Comparison of ENCODE assay signal across 9 mouse cellular contexts in genomic region chr14:122464351-122464762, GRCm38 (mm10). TPM values are rescaled to one million over a fixed set of nuclear protein-coding genes. Genes with fewer than 3 reads are reported as not detected.
DNase-seq lines count a peak whose midpoint lies in the region; ATAC-seq and TF ChIP-seq lines count a peak whose summit lies in the region.
"Had no signal": no experiment of that assay in that cellular context is flagged by ENCODE, and none has a peak within 500 bp of the region (broad histone marks: within the 10 kb centered on the region; RNA-seq: fewer than 3 reads in every experiment).

No protein-coding gene starts in this region.

- in situ Hi-C loops in CH12.LX (cut with MboI; ENCODE audit: low pct_ligation_motif_present, low pct_unique_long_range_greater_than_20kb, low sequenced_read_pairs): no loop called here

- peaks cover 0 to 14% of the 10 kb centered on the region in 2 experiments; a peak in 1 of 4 replicates for H3K4me1 ChIP-seq in CH12.LX (ENCODE audit: control insufficient read depth in 1 of 2, insufficient read depth in 2 of 2)
- 0 out of 2 replicates have a peak, but pooled peaks cover 5% of the 10 kb centered on the region for H3K4me1 ChIP-seq in forebrain, postnatal 0 days (ENCODE audit: insufficient read depth)
- no peaks in the 10 kb centered on the region for H3K4me1 ChIP-seq in liver, embryonic 14.5 days (replicated peaks; ENCODE audit: control insufficient read depth in 2 of 2, insufficient read depth in 2 of 2, low read length in 1 of 2)

- no peak for DNase-seq in gastrocnemius, adult 2 months
- DNase-seq in gastrocnemius, postnatal 10 days: no peak
- no peak for DNase-seq in CH12.LX (ENCODE audit: extremely low read depth)
- DNase-seq in forebrain, postnatal 0 days: no peak
- no peak for DNase-seq in liver, embryonic 14.5 days (ENCODE audit: low read depth in 3 of 3, low spot score in 3 of 3)
- DNase-seq in left cerebral cortex, adult 18-20 months (ENCODE audit: low spot score in 2 of 2): no peak
- no peak for DNase-seq in spleen, postnatal 14 days (ENCODE audit: low spot score in 2 of 2)

- intact Hi-C loops in gastrocnemius, adult 2 months (cut with DNase I): no loop called here

- no peak for TF ChIP-seq RAD21 in CH12.LX (IDR thresholded peaks at IDR 0.05; ENCODE audit: low read depth, low read length)

- no peak for TF ChIP-seq CTCF in gastrocnemius, adult 2 months (IDR thresholded peaks at IDR 0.05)
- TF ChIP-seq CTCF in CH12.LX (conservative IDR thresholded peaks at IDR 0.05 in 1 of 2, IDR thresholded peaks at IDR 0.05 in 1 of 2; ENCODE audit: low read depth in 2 of 2, low read length in 2 of 2): no peak
- TF ChIP-seq CTCF in forebrain, postnatal 0 days (IDR thresholded peaks at IDR 0.05; ENCODE audit: low read depth): no peak
- no peak for TF ChIP-seq CTCF in liver, embryonic 14.5 days (IDR thresholded peaks at IDR 0.05; ENCODE audit: low read depth)

- WGBS in forebrain, postnatal 0 days: 1% methylated on average over 39 of the region's 62 CpGs
- WGBS in liver, embryonic 14.5 days (ENCODE audit: insufficient replicate concordance): under 1% methylated on average over 51 of the region's 62 CpGs

- ATAC-seq in forebrain, postnatal 0 days: peak; percentile 25; the same call in 1 of the 2 replicates
- 0 out of 2 replicates have a peak, but pooled peaks have one; percentile 13 for ATAC-seq in liver, embryonic 14.5 days (ENCODE audit: insufficient read depth)
- no peak for ATAC-seq in cerebellum, adult (ENCODE audit: insufficient number of reproducible peaks, low FRiP score, low TSS enrichment)

- dilution Hi-C loops in CH12.LX (cut with MboI; ENCODE audit: extremely low pct_ligation_motif_present, extremely low pct_unique_long_range_greater_than_20kb, low sequenced_read_pairs): no loop called here

- no peak for TF ChIP-seq EP300 in CH12.LX (IDR thresholded peaks at IDR 0.05; ENCODE audit: low read length)
- TF ChIP-seq EP300 in liver, embryonic 14.5 days (IDR thresholded peaks at IDR 0.05; ENCODE audit: low read depth): no peak

- H3K9ac ChIP-seq in CH12.LX (ENCODE audit: insufficient read depth, low read depth): peak overlapping the region; percentile 34; the same call in 1 of the 2 replicates
- H3K9ac ChIP-seq in forebrain, postnatal 0 days: peak overlapping the region; percentile 50
- H3K9ac ChIP-seq in liver, embryonic 14.5 days (replicated peaks): no peak overlapping the region

- no peaks in the 10 kb centered on the region; the same call in 1 of the 2 replicates for H3K79me2 ChIP-seq in CH12.LX (replicated peaks; ENCODE audit: control insufficient read depth, extremely low read depth, insufficient read depth, poor library complexity, severe bottlenecking)

- no peak overlapping the region for H3K27ac ChIP-seq in gastrocnemius, adult 2 months
- peak overlapping the region; percentile 23; the same call in 1 of the 2 replicates for H3K27ac ChIP-seq in CH12.LX (ENCODE audit: insufficient read depth, low read depth)
- H3K27ac ChIP-seq in forebrain, postnatal 0 days (ENCODE audit: low read depth, low read length): peak overlapping the region; percentile 81
- no peak overlapping the region for H3K27ac ChIP-seq in liver, embryonic 14.5 days

- no peaks in the 10 kb centered on the region for H3K27me3 ChIP-seq in CH12.LX (replicated peaks)
- peaks cover 66% of the 10 kb centered on the region for H3K27me3 ChIP-seq in forebrain, postnatal 0 days (ENCODE audit: insufficient read depth, low read length)
- H3K27me3 ChIP-seq in liver, embryonic 14.5 days (ENCODE audit: control insufficient read depth, insufficient read depth, low read length): peaks cover 79% of the 10 kb centered on the region

- H3K4me3 ChIP-seq in gastrocnemius, adult 2 months: peak overlapping the region; percentile 74
- peak overlapping the region; percentile 40 to 75 (median 68) for H3K4me3 ChIP-seq in CH12.LX (replicated peaks in 1 of 3; ENCODE audit: low read depth in 2 of 3, low read length in 2 of 3, poor library complexity in 1 of 3)
- peak overlapping the region; percentile 48 for H3K4me3 ChIP-seq in forebrain, postnatal 0 days (ENCODE audit: low read depth, low read length)
- H3K4me3 ChIP-seq in liver, embryonic 14.5 days (ENCODE audit: insufficient read depth in 1 of 2, low read depth in 2 of 2, low read length in 2 of 2): peak overlapping the region; percentile 8 to 46; a peak in 3 of 4 replicates

- no peak for TF ChIP-seq POLR2A in CH12.LX (IDR thresholded peaks at IDR 0.05; ENCODE audit: low read depth, low read length)

- 0 out of 2 replicates have a peak overlapping the region, but pooled peaks have one; percentile 1 for H3K4me2 ChIP-seq in CH12.LX (ENCODE audit: insufficient read depth, low read depth, poor library complexity, severe bottlenecking)
- H3K4me2 ChIP-seq in forebrain, postnatal 0 days (ENCODE audit: low read depth): peak overlapping the region; percentile 69
- peak overlapping the region; percentile 56 for H3K4me2 ChIP-seq in liver, embryonic 14.5 days (ENCODE audit: low read depth)

- H3K36me3 ChIP-seq in CH12.LX (replicated peaks in 1 of 2; ENCODE audit: control insufficient read depth in 1 of 2, insufficient read depth in 1 of 2, low read length in 1 of 2): peaks cover 0 to 5% of the 10 kb centered on the region in 2 experiments
- H3K36me3 ChIP-seq in forebrain, postnatal 0 days (ENCODE audit: insufficient read depth): no peaks in the 10 kb centered on the region
- H3K36me3 ChIP-seq in liver, embryonic 14.5 days (replicated peaks; ENCODE audit: control insufficient read depth, insufficient read depth, low read depth): no peaks in the 10 kb centered on the region

- peaks cover 6% of the 10 kb centered on the region for H3K9me3 ChIP-seq in CH12.LX (replicated peaks; ENCODE audit: low read length)
- H3K9me3 ChIP-seq in forebrain, postnatal 0 days (ENCODE audit: low read length): no peaks in the 10 kb centered on the region
- no peaks in the 10 kb centered on the region for H3K9me3 ChIP-seq in liver, embryonic 14.5 days (ENCODE audit: control insufficient read depth, low read length)

TF ChIP-seq in CH12.LX, 34 proteins besides CTCF, POLR2A, EP300 and RAD21 (continues in another document):
- TF ChIP-seq UBTF (IDR thresholded peaks at IDR 0.05; ENCODE audit: low read depth, low read length) (no peak), TCF12 (IDR thresholded peaks at IDR 0.05; ENCODE audit: low read depth, low read length) (no peak), MYC (IDR thresholded peaks at IDR 0.05; ENCODE audit: low read depth, low read length) (no peak), E2F4 (IDR thresholded peaks at IDR 0.05; ENCODE audit: insufficient replicate concordance, low read depth, low read length) (no peak), JUND (conservative IDR thresholded peaks at IDR 0.05; ENCODE audit: low read depth, low read length) (no peak), ZNF384 (IDR thresholded peaks at IDR 0.05; ENCODE audit: low read depth, low read length) (no peak), ZC3H11A (IDR thresholded peaks at IDR 0.05; ENCODE audit: low read depth, low read length) (no peak), ETS1 (conservative IDR thresholded peaks at IDR 0.05; ENCODE audit: low read depth, low read length) (no peak), CHD2 (IDR thresholded peaks at IDR 0.05; ENCODE audit: low read length) (no peak), SMC3 (IDR thresholded peaks at IDR 0.05; ENCODE audit: low read depth, low read length) (no peak), PAX5 (IDR thresholded peaks at IDR 0.05; ENCODE audit: low read length) (no peak), IRF4 (IDR thresholded peaks at IDR 0.05; ENCODE audit: low read depth, low read length) (no peak)

RNA-seq across cellular contexts. Expression of gene Zic5, which starts 1.1 kb away (rescaled TPM):
- total RNA-seq in gastrocnemius, adult 2 months (2021): not detected
- total RNA-seq in gastrocnemius, postnatal 10 days (2021): not detected
- total RNA-seq in CH12.LX (2012; rRNA removed) (1.5 and 2.6 TPM in 2 replicates), CH12.LX (2014; rRNA removed) (1.3 and 2.0 TPM in 2 replicates)
- 8.1 and 9.1 TPM in 2 replicates for polyA plus RNA-seq in CH12.LX (2012; ENCODE audit: insufficient read length, low read depth)
- total RNA-seq in forebrain, postnatal 0 days (2014; rRNA removed): 13.9 and 22.8 TPM in 2 replicates
- 5.1 and 13.8 TPM in 2 replicates for polyA plus RNA-seq in forebrain, postnatal 0 days (2015; fragmentation: Nextera tagmentation; extraction: Ambion mirVana)
- polyA plus RNA-seq in liver, embryonic 14.5 days (2012; rRNA removed): 0.01 TPM in 1 of 2 replicates, not detected in the other
- polyA plus RNA-seq in liver, embryonic 14.5 days (2014; fragmentation: Nextera tagmentation; extraction: Ambion mirVana): not detected in 2 replicates
- total RNA-seq in left cerebral cortex, adult 18-20 months (2021): 1 to 10 TPM; 3.0 to 4.0 TPM
- polyA plus RNA-seq: gonadal fat pad, adult 2 months had no signal

RNA-seq across cellular contexts. Expression of gene Zic2, which starts 10.9 kb away (rescaled TPM):
- total RNA-seq in gastrocnemius, adult 2 months (2021): not detected
- not detected for total RNA-seq in gastrocnemius, postnatal 10 days (2021)
- total RNA-seq in CH12.LX (2012; rRNA removed) (not detected in 2 replicates), CH12.LX (2014; rRNA removed) (not detected in 2 replicates)
- 0.13 TPM in 1 of 2 replicates, not detected in the other for polyA plus RNA-seq in CH12.LX (2012; ENCODE audit: insufficient read length, low read depth)
- total RNA-seq in forebrain, postnatal 0 days (2014; rRNA removed): 44.9 and 105 TPM in 2 replicates
- polyA plus RNA-seq in forebrain, postnatal 0 days (2015; fragmentation: Nextera tagmentation; extraction: Ambion mirVana): 9.6 and 16.3 TPM in 2 replicates
- 0.02 and 0.03 TPM in 2 replicates for polyA plus RNA-seq in liver, embryonic 14.5 days (2012; rRNA removed)
- polyA plus RNA-seq in liver, embryonic 14.5 days (2014; fragmentation: Nextera tagmentation; extraction: Ambion mirVana): not detected in 2 replicates
- 10 to 100 TPM; 19.0 to 20.2 TPM for total RNA-seq in left cerebral cortex, adult 18-20 months (2021)

RNA-seq across cellular contexts. Expression of gene Gm5089, which starts 13.4 kb away (rescaled TPM):
- not detected for total RNA-seq in gastrocnemius, adult 2 months (2021)
- not detected for total RNA-seq in gastrocnemius, postnatal 10 days (2021)
- total RNA-seq in CH12.LX (2012; rRNA removed) (not detected in 2 replicates), CH12.LX (2014; rRNA removed) (not detected in 2 replicates)
- polyA plus RNA-seq in CH12.LX (2012; ENCODE audit: insufficient read length, low read depth): not detected in 2 replicates
- 0.33 and 0.38 TPM in 2 replicates for total RNA-seq in forebrain, postnatal 0 days (2014; rRNA removed)
- 0.12 TPM in 1 of 2 replicates, not detected in the other for polyA plus RNA-seq in forebrain, postnatal 0 days (2015; fragmentation: Nextera tagmentation; extraction: Ambion mirVana)
- polyA plus RNA-seq in liver, embryonic 14.5 days (2012; rRNA removed): not detected in 2 replicates
- polyA plus RNA-seq in liver, embryonic 14.5 days (2014; fragmentation: Nextera tagmentation; extraction: Ambion mirVana): not detected in 2 replicates
- total RNA-seq in left cerebral cortex, adult 18-20 months (2021): under 1 TPM; 0.28 to 0.35 TPM
- polyA plus RNA-seq: gonadal fat pad, adult 2 months had no signal

RNA-seq across cellular contexts. Expression of gene Gm10837, which starts 26.0 kb away (rescaled TPM):
- not detected for total RNA-seq in gastrocnemius, adult 2 months (2021)
- total RNA-seq in gastrocnemius, postnatal 10 days (2021): not detected
- total RNA-seq in CH12.LX (2012; rRNA removed) (not detected in 2 replicates), CH12.LX (2014; rRNA removed) (not detected in 2 replicates)
- not detected in 2 replicates for polyA plus RNA-seq in CH12.LX (2012; ENCODE audit: insufficient read length, low read depth)
- total RNA-seq in forebrain, postnatal 0 days (2014; rRNA removed): 0.15 and 1.0 TPM in 2 replicates
- polyA plus RNA-seq in forebrain, postnatal 0 days (2015; fragmentation: Nextera tagmentation; extraction: Ambion mirVana): 0.23 TPM in 1 of 2 replicates, not detected in the other
- polyA plus RNA-seq in liver, embryonic 14.5 days (2012; rRNA removed): not detected in 2 replicates
- polyA plus RNA-seq in liver, embryonic 14.5 days (2014; fragmentation: Nextera tagmentation; extraction: Ambion mirVana): not detected in 2 replicates
- not detected for total RNA-seq in left cerebral cortex, adult 18-20 months (2021)
- polyA plus RNA-seq: gonadal fat pad, adult 2 months had no signal

Comparison
In these comparisons a context has a peak if more than half of its experiments do, and no peak if none do; other contexts are left out.
1. H3K27ac ChIP-seq: peak in CH12.LX (single experiment) and forebrain, postnatal 0 days (single experiment); none in gastrocnemius, adult 2 months (single experiment) and liver, embryonic 14.5 days (single experiment).
2. H3K4me2 ChIP-seq: peak in every context shown above with its lines; median percentile 69 in forebrain, postnatal 0 days; 56 in liver, embryonic 14.5 days; 1 in CH12.LX.
3. RNA of gene Zic2, which starts 10.9 kb away (total RNA-seq): 44.9 to 105 TPM in forebrain, postnatal 0 days and 19.0 to 20.2 TPM in left cerebral cortex, adult 18-20 months; not detected in gastrocnemius, postnatal 10 days, not detected in gastrocnemius, adult 2 months and not detected in CH12.LX; every median in the first group is over 10 times any median in the second.
4. Peak in every context shown above with its lines, with median percentiles within 50 percentile points of each other: H3K4me3 ChIP-seq.